Mouse (Mus musculus): ENCODE results near the gene Rinl.

GRCm38 (mm10) chr7:28785161-28785560 lies 3.6 kb upstream of the Rinl start:
- no peak for TF ChIP-seq JUND (conservative IDR thresholded peaks at IDR 0.05; ENCODE audit: low read depth, low read length)
- TF ChIP-seq CTCF (conservative IDR thresholded peaks at IDR 0.05 in 1 of 2, IDR thresholded peaks at IDR 0.05 in 1 of 2; ENCODE audit: low read depth in 2 of 2, low read length in 2 of 2), result no peak
- no peak for TF ChIP-seq POLR2A (IDR thresholded peaks at IDR 0.05; ENCODE audit: low read depth, low read length)
- no peak for TF ChIP-seq ZMIZ1 (IDR thresholded peaks at IDR 0.05; ENCODE audit: low read depth, low read length)
- no peak for TF ChIP-seq ZC3H11A (IDR thresholded peaks at IDR 0.05; ENCODE audit: low read depth, low read length)
- TF ChIP-seq UBTF (IDR thresholded peaks at IDR 0.05; ENCODE audit: low read depth, low read length), result no peak
- no peak for TF ChIP-seq EP300 (IDR thresholded peaks at IDR 0.05; ENCODE audit: low read length)
- TF ChIP-seq POLR2AphosphoS2 (IDR thresholded peaks at IDR 0.05; ENCODE audit: low read depth, low read length), result no peak
